Mouse (Mus musculus) stomach, embryonic 14.5 days (tissue): ENCODE data around the gene Poc1b. TPM values are rescaled to one million over a fixed set of nuclear protein-coding genes. Genes with fewer than 3 reads are reported as not detected.

Experiments used
- ATAC-seq: fragments of 200-750 bp; cut with Nextera tagmentation; 2 replicates; pipeline ENCODE4 v1.8.0; 2017; ENCODE audit warnings: low read depth, moderate TSS enrichment; ENCODE audit not compliant: insufficient number of reproducible peaks, insufficient read depth, low FRiP score
- H3K27ac ChIP-seq: fragments of 300-500 bp; sonication (generic); 2 replicates; pipeline ENCODE4 v1.5.1; 2014; ENCODE audit warnings: mild to moderate bottlenecking, low read length, moderate library complexity, mixed read lengths
- H3K27me3 ChIP-seq: fragments of 300-500 bp; sonication (generic); 2 replicates; pipeline ENCODE4 v1.6.1; 2014; ENCODE audit warnings: low read length, control low read depth, mixed read lengths; ENCODE audit not compliant: control insufficient read depth, insufficient read depth
- H3K36me3 ChIP-seq: fragments of 300-500 bp; sonication (generic); 2 replicates; pipeline ENCODE4 v1.6.1; 2014; ENCODE audit warnings: mild to moderate bottlenecking, control low read depth, low read length, moderate library complexity, mixed read lengths; ENCODE audit not compliant: control insufficient read depth, insufficient read depth
- H3K4me1 ChIP-seq: fragments of 300-500 bp; sonication (generic); 2 replicates; pipeline ENCODE4 v1.6.1; 2014; ENCODE audit warnings: low read length, control low read depth, mixed read lengths; ENCODE audit not compliant: control insufficient read depth, insufficient read depth
- H3K4me2 ChIP-seq: fragments of 300-500 bp; sonication (generic); replicated peaks from 2 replicates; pipeline ENCODE4 v1.6.1; 2014; ENCODE audit warnings: low read depth, low read length, control low read depth
- H3K4me3 ChIP-seq: fragments of 300-500 bp; sonication (generic); 2 replicates; pipeline ENCODE4 v1.5.1; 2014; ENCODE audit warnings: low read depth, low read length, control low read depth
- H3K9ac ChIP-seq: fragments of 300-500 bp; sonication (generic); replicated peaks from 2 replicates; pipeline ENCODE4 v1.6.1; 2014; ENCODE audit warnings: low read depth, mild to moderate bottlenecking, control low read depth, low read length, moderate library complexity, mixed read lengths
- H3K9me3 ChIP-seq: fragments of 300-500 bp; sonication (generic); 2 replicates; pipeline ENCODE4 v1.6.1; 2016; ENCODE audit warnings: low read depth, low read length, control low read depth; ENCODE audit not compliant: control insufficient read depth
- WGBS: fragments of 180-500 bp; shearing (Covaris S2); extraction: QIAGEN DNeasy Blood & Tissue Kit; methylation state at CpG from one replicate; pipeline ENCODE4 v1.1.7; 2014; 5-methylcytosine and 5-hydroxymethylcytosine counted together
- polyA plus RNA-seq: library from polyadenylated mRNA; unstranded; fragments of >200 nt; fragmentation: Nextera tagmentation; extraction: Ambion mirVana; gene quantifications from 2 replicates; pipeline ENCODE4 v1.2.1, GENCODE M21; 2014

Poc1b gene
- polyA plus RNA-seq, 1 experiment from 2014 or later: 24.9 TPM

GRCm38 (mm10) chr10:99168404-99168803 lies 61.6 kb downstream of the Poc1b start:
- H3K9me3 ChIP-seq: no peaks in the 10 kb centered on the region
- no peak for ATAC-seq
- 73% methylated on average over 6 of the region's 6 CpGs for WGBS

DNA sequence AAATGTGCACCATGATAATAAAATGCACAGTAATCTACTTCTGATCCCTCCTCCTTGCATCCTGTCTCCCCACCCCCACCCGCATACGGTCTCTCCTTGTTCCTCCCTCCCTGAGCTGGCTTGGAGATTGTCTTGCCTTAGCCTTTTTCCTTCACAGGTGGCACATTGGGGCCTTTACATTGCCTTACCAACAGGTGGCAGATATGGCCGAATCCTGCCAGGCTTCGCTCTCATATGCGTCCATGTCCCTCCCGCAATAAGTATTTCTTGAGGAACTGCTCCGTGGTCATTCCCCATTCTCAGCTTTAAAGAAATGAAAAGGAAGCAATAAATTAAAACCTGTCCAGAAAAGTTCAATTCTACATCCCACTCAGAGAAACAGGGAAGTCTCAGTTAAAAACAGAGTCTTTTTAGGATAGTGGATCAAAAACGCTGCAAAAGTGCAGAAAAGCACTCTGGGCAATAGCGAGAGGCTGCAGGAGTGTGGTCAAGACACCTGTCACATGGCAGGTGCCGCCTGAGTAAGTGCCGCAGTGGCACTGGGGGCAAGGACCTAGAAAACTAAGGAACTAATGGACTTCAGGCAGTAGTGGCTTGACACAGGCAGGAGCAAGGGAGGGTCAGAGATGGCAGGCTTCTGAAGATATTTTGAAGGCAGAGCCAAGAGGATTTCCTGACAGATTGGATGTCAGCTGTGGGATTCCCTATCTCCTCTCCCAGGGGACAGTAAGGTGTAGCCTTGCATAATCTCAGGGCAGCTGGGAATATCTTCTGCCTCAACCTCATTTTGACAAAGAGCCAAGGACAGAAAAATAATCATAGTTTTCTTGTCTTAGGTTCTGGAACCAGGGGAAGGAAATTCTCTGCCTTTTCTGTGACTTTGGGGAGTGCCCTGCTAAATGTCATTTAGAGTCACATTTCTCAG lies 62.3 kb downstream of the Poc1b start:
- no peaks in the 10 kb centered on the region for H3K9me3 ChIP-seq
- 68% methylated on average over 11 of the region's 11 CpGs for WGBS
- H3K4me1 ChIP-seq: peaks cover 23% of the 10 kb centered on the region
- no peak overlapping the region for H3K27ac ChIP-seq
- H3K36me3 ChIP-seq: no peaks in the 10 kb centered on the region
- ATAC-seq: no peak
- no peaks in the 10 kb centered on the region for H3K27me3 ChIP-seq
- no peak overlapping the region for H3K9ac ChIP-seq
- no peak overlapping the region for H3K4me2 ChIP-seq
- no peak overlapping the region for H3K4me3 ChIP-seq

More at GRCm38 (mm10) chr10:99168404-99168803, 61.6 kb downstream of the Poc1b start:
- no peaks in the 10 kb centered on the region for H3K36me3 ChIP-seq
- no peaks in the 10 kb centered on the region for H3K27me3 ChIP-seq
- no peak overlapping the region for H3K4me3 ChIP-seq
- H3K27ac ChIP-seq: no peak overlapping the region
- peaks cover 23% of the 10 kb centered on the region for H3K4me1 ChIP-seq
- H3K4me2 ChIP-seq: no peak overlapping the region
- no peak overlapping the region for H3K9ac ChIP-seq

- ATAC-seq: no peak
- 63% methylated on average over 5 of the region's 5 CpGs for WGBS
- no peak overlapping the region for H3K27ac ChIP-seq
Measured at GRCm38 (mm10) chr10:99169765-99170129, 62.9 kb downstream of the Poc1b start.

DNA sequence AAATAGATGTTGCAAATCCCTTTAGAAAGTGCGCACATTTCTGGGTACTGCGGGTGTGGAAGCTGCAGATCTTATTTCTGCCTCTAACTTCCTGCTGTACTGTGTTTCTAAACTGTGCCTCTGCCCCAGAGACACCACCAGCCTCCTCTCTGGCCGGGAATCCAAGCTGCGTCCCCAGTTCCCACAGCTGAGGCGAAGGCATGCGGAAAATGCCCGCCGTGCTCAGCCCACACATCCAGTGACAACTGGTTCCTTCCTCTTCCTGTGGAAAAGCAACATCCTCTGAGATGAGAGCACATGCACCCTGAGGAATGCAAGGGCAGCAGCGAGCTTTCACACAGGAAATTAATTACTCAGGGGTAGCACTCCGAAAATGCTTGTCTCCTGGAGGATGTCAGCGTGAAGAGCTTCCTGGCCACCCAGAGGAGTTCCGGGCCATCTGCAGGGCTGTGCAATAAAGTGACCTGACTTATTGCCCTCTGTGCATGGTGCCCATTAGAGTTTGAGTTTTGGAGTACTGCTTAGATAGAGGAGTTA lies 65.2 kb downstream of the Poc1b start:
- H3K9ac ChIP-seq: 0 out of 2 replicates have a peak overlapping the region, but pooled peaks have one; percentile 14
- H3K9me3 ChIP-seq: no peaks in the 10 kb centered on the region
- WGBS: 14% methylated on average over 12 of the region's 12 CpGs
- no peaks in the 10 kb centered on the region for H3K27me3 ChIP-seq
- H3K27ac ChIP-seq: peak overlapping the region; percentile 74
- peaks cover 19% of the 10 kb centered on the region for H3K4me1 ChIP-seq
- H3K4me3 ChIP-seq: no peak overlapping the region
- no peaks in the 10 kb centered on the region for H3K36me3 ChIP-seq
- peak; percentile 56; the same call in 1 of the 2 replicates for ATAC-seq
- peak overlapping the region; percentile 18; the same call in 1 of the 2 replicates for H3K4me2 ChIP-seq

More at GRCm38 (mm10) chr10:99169765-99170129, 62.9 kb downstream of the Poc1b start:
- peaks cover 23% of the 10 kb centered on the region for H3K4me1 ChIP-seq
- H3K9ac ChIP-seq: no peak overlapping the region
- no peak overlapping the region for H3K4me3 ChIP-seq
- H3K36me3 ChIP-seq: no peaks in the 10 kb centered on the region
- H3K27me3 ChIP-seq: no peaks in the 10 kb centered on the region
- H3K9me3 ChIP-seq: no peaks in the 10 kb centered on the region
- H3K4me2 ChIP-seq: no peak overlapping the region

GRCm38 (mm10) chr10:99172906-99173507 lies 66.2 kb downstream of the Poc1b start:
- no peaks in the 10 kb centered on the region for H3K9me3 ChIP-seq
- no peak for ATAC-seq
- WGBS: 26% methylated on average over 7 of the region's 7 CpGs
- peaks cover 19% of the 10 kb centered on the region for H3K4me1 ChIP-seq
- no peaks in the 10 kb centered on the region for H3K36me3 ChIP-seq
- H3K27me3 ChIP-seq: no peaks in the 10 kb centered on the region
- H3K4me2 ChIP-seq: no peak overlapping the region
- peak overlapping the region; percentile 49; the same call in 1 of the 2 replicates for H3K27ac ChIP-seq
- no peak overlapping the region for H3K4me3 ChIP-seq
- H3K9ac ChIP-seq: no peak overlapping the region

DNA sequence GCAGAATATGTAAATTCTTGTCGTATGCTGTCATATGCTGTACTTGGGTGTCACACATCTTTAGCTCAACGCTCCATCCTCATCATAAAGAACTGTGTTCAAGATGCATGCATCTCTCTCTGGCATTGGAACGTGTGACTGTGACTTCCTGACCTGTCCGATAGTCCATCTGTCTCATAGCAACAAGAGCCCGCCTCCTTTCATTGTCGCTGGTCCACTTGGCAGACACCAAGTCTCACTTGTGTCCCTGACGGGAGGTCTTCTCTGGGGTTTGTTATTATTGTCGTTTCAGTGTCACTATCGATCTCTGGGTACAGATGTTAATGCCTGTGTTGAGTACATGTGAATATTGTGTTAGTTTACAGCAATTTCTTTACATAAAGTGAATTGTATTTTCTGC lies 70.1 kb downstream of the Poc1b start:
- no peaks in the 10 kb centered on the region for H3K9me3 ChIP-seq
- no peak overlapping the region for H3K4me2 ChIP-seq
- H3K27me3 ChIP-seq: no peaks in the 10 kb centered on the region
- H3K4me3 ChIP-seq: no peak overlapping the region
- WGBS: 90% methylated on average over 9 of the region's 9 CpGs
- H3K27ac ChIP-seq: no peak overlapping the region
- peaks cover 9% of the 10 kb centered on the region for H3K4me1 ChIP-seq
- ATAC-seq: no peak
- H3K36me3 ChIP-seq: no peaks in the 10 kb centered on the region
- no peak overlapping the region for H3K9ac ChIP-seq

GRCm38 (mm10) chr10:99178118-99178517 lies 71.3 kb downstream of the Poc1b start:
- H3K4me3 ChIP-seq: no peak overlapping the region
- H3K27ac ChIP-seq: no peak overlapping the region
- H3K9me3 ChIP-seq: no peaks in the 10 kb centered on the region
- H3K36me3 ChIP-seq: no peaks in the 10 kb centered on the region
- peaks cover 1% of the 10 kb centered on the region; the same call in 1 of the 2 replicates for H3K4me1 ChIP-seq
- no peaks in the 10 kb centered on the region for H3K27me3 ChIP-seq
- no peak overlapping the region for H3K4me2 ChIP-seq
- ATAC-seq: no peak
- no peak overlapping the region for H3K9ac ChIP-seq
- WGBS: 94% methylated on average over 2 of the region's 2 CpGs

- WGBS: 93% methylated on average over 5 of the region's 5 CpGs
Measured at GRCm38 (mm10) chr10:99179122-99179521, 72.3 kb downstream of the Poc1b start.

More at GRCm38 (mm10) chr10:99179122-99179521, 72.3 kb downstream of the Poc1b start:
- no peak overlapping the region for H3K27ac ChIP-seq
- H3K27me3 ChIP-seq: no peaks in the 10 kb centered on the region
- no peak for ATAC-seq
- no peaks in the 10 kb centered on the region for H3K36me3 ChIP-seq
- no peak overlapping the region for H3K4me3 ChIP-seq
- no peak overlapping the region for H3K4me2 ChIP-seq
- no peak overlapping the region for H3K9ac ChIP-seq
- H3K9me3 ChIP-seq: no peaks in the 10 kb centered on the region
- no peaks in the 10 kb centered on the region for H3K4me1 ChIP-seq
